Mouse (Mus musculus) midbrain, postnatal 0 days (tissue): ENCODE results near the gene Gpat2. TPM values are rescaled to one million over a fixed set of nuclear protein-coding genes. Genes with fewer than 3 reads are reported as not detected.

Experiments used
- ATAC-seq: fragments of 200-750 bp; cut with Nextera tagmentation; 2 replicates; pipeline ENCODE4 v1.8.0; 2017; ENCODE audit warnings: moderate number of reproducible peaks, mild to moderate bottlenecking, moderate TSS enrichment, moderate library complexity; ENCODE audit not compliant: low FRiP score
- DNase-seq: peaks from one replicate; pipeline ENCODE4 v3.0.0-alpha.2; 2015; ENCODE audit warnings: low spot score
- H3K27ac ChIP-seq: fragments of 300-500 bp; sonication (generic); 2 replicates; pipeline ENCODE4 v1.5.1; 2014; ENCODE audit warnings: low read depth, mild to moderate bottlenecking, low read length, mixed read lengths
- H3K27me3 ChIP-seq: fragments of 300-500 bp; sonication (generic); 2 replicates; pipeline ENCODE4 v1.6.1; 2014; ENCODE audit warnings: low read length, control low read depth, mixed read lengths; ENCODE audit not compliant: insufficient read depth
- H3K36me3 ChIP-seq: fragments of 300-500 bp; sonication (generic); 2 replicates; pipeline ENCODE4 v1.6.1; 2014; ENCODE audit warnings: low read length, control low read depth, mixed read lengths; ENCODE audit not compliant: insufficient read depth
- H3K4me1 ChIP-seq: fragments of 300-500 bp; sonication (generic); 2 replicates; pipeline ENCODE4 v1.6.1; 2014; ENCODE audit warnings: mild to moderate bottlenecking, control low read depth, antibody characterized with exemption, low read length, mixed read lengths; ENCODE audit not compliant: insufficient read depth
- H3K4me2 ChIP-seq: fragments of 300-500 bp; sonication (generic); 2 replicates; pipeline ENCODE4 v1.6.1; 2014; ENCODE audit warnings: low read depth, mild to moderate bottlenecking, low read length, mixed read lengths; ENCODE audit not compliant: poor library complexity, severe bottlenecking
- H3K4me3 ChIP-seq: fragments of 300-500 bp; sonication (generic); 2 replicates; pipeline ENCODE4 v1.5.1; 2014; ENCODE audit warnings: low read depth, mild to moderate bottlenecking, low read length, moderate library complexity
- H3K9ac ChIP-seq: fragments of 300-500 bp; sonication (generic); replicated peaks from 2 replicates; pipeline ENCODE4 v1.6.1; 2014; ENCODE audit warnings: mild to moderate bottlenecking, low read length, moderate library complexity, mixed read lengths; ENCODE audit not compliant: poor library complexity, severe bottlenecking
- H3K9me3 ChIP-seq: fragments of 300-500 bp; sonication (generic); 2 replicates; pipeline ENCODE4 v1.6.1; 2016; ENCODE audit warnings: low read length, control low read depth
- CTCF ChIP-seq: IDR thresholded peaks from 2 replicates; pipeline ENCODE4 v1.5.1; 2016; ENCODE audit warnings: antibody characterized with exemption, mild to moderate bottlenecking
- WGBS: fragments of 180-500 bp; shearing (Covaris S2); extraction: QIAGEN DNeasy Blood & Tissue Kit; methylation state at CpG from one replicate; pipeline ENCODE4 v1.1.7; 2014; 5-methylcytosine and 5-hydroxymethylcytosine counted together
- polyA plus RNA-seq: library from polyadenylated mRNA; unstranded; fragments of >200 nt; fragmentation: Nextera tagmentation; extraction: Ambion mirVana; gene quantifications from 2 replicates; pipeline ENCODE4 v1.2.1, GENCODE M21; 2015
- total RNA-seq: library from RNA; depleted of rRNA; stranded (reverse); fragments of >200 nt; gene quantifications from 2 replicates; pipeline ENCODE4 v1.2.3, GENCODE M21; 2014

Gpat2 gene
- total and polyA plus RNA-seq, 2 experiments from 2014 or later: 0.23 to 0.55 TPM

- Histone ChIP-seq H3K4me1 (no peaks in the 10 kb centered on the region), H3K27ac (no peak overlapping the region), H3K4me3 (no peak overlapping the region), H3K27me3 (no peaks in the 10 kb centered on the region), H3K36me3 (no peaks in the 10 kb centered on the region), H3K4me2 (no peak overlapping the region), H3K9me3 (no peaks in the 10 kb centered on the region), H3K9ac (no peak overlapping the region)
- ATAC-seq: no peak
- 67% methylated on average over 7 of the region's 7 CpGs for WGBS
- TF ChIP-seq CTCF: no peak
- no peak for DNase-seq
Measured at GRCm38 (mm10) chr2:127383881-127384280, 41.1 kb upstream of the Gpat2 start.

GRCm38 (mm10) chr2:127387521-127387920 is 37.5 kb upstream of the Gpat2 start:
- Histone ChIP-seq H3K9ac (no peak overlapping the region), H3K4me2 (no peak overlapping the region), H3K9me3 (no peaks in the 10 kb centered on the region), H3K27ac (no peak overlapping the region), H3K4me3 (no peak overlapping the region), H3K4me1 (no peaks in the 10 kb centered on the region), H3K36me3 (no peaks in the 10 kb centered on the region), H3K27me3 (no peaks in the 10 kb centered on the region)
- ATAC-seq (no peak), DNase-seq (no peak)
- WGBS: 78% methylated on average over 2 of the region's 2 CpGs
- no peak for TF ChIP-seq CTCF

- H3K27ac ChIP-seq: no peak overlapping the region
- no peaks in the 10 kb centered on the region for H3K4me1 ChIP-seq
- TF ChIP-seq CTCF: no peak
- H3K4me2 ChIP-seq: no peak overlapping the region
- H3K36me3 ChIP-seq: no peaks in the 10 kb centered on the region
- no peak overlapping the region for H3K9ac ChIP-seq
- ATAC-seq (no peak), DNase-seq (no peak)
- no peaks in the 10 kb centered on the region for H3K9me3 ChIP-seq
- H3K4me3 ChIP-seq: no peak overlapping the region
- WGBS: 92% methylated on average over 3 of the region's 3 CpGs
- H3K27me3 ChIP-seq: no peaks in the 10 kb centered on the region
Measured at GRCm38 (mm10) chr2:127390352-127390751, 34.6 kb upstream of the Gpat2 start.

GRCm38 (mm10) chr2:127390846-127391245 is 34.2 kb upstream of the Gpat2 start:
- 71% methylated on average over 4 of the region's 4 CpGs for WGBS
- ATAC-seq: no peak

GRCm38 (mm10) chr2:127391323-127391722 is 33.7 kb upstream of the Gpat2 start:
- H3K9ac ChIP-seq: no peak overlapping the region
- DNase-seq (no peak), ATAC-seq (no peak)
- H3K27ac ChIP-seq: no peak overlapping the region
- no peak for TF ChIP-seq CTCF
- no peak overlapping the region for H3K4me2 ChIP-seq
- H3K27me3 ChIP-seq: no peaks in the 10 kb centered on the region
- H3K4me3 ChIP-seq: no peak overlapping the region
- H3K36me3 ChIP-seq: no peaks in the 10 kb centered on the region
- 81% methylated on average over 3 of the region's 3 CpGs for WGBS
- no peaks in the 10 kb centered on the region for H3K9me3 ChIP-seq
- H3K4me1 ChIP-seq: no peaks in the 10 kb centered on the region

More at GRCm38 (mm10) chr2:127390846-127391245, 34.2 kb upstream of the Gpat2 start:
- no peak for TF ChIP-seq CTCF
- Histone ChIP-seq H3K27me3 (no peaks in the 10 kb centered on the region), H3K4me1 (no peaks in the 10 kb centered on the region), H3K9me3 (no peaks in the 10 kb centered on the region), H3K9ac (no peak overlapping the region), H3K27ac (no peak overlapping the region), H3K4me2 (no peak overlapping the region), H3K4me3 (no peak overlapping the region), H3K36me3 (no peaks in the 10 kb centered on the region)
- DNase-seq: no peak

- Histone ChIP-seq H3K4me1 (no peaks in the 10 kb centered on the region), H3K9me3 (no peaks in the 10 kb centered on the region), H3K4me2 (no peak overlapping the region), H3K4me3 (no peak overlapping the region), H3K36me3 (no peaks in the 10 kb centered on the region), H3K9ac (no peak overlapping the region), H3K27me3 (no peaks in the 10 kb centered on the region), H3K27ac (no peak overlapping the region)
- no peak for ATAC-seq
- DNase-seq: no peak
- 90% methylated on average over 5 of the region's 5 CpGs for WGBS
- no peak for TF ChIP-seq CTCF
Measured at GRCm38 (mm10) chr2:127394606-127395161, 30.3 kb upstream of the Gpat2 start.
